Mouse (Mus musculus) lung, embryonic 14.5 days (tissue): Measurements from ENCODE around the gene Sidt2. TPM values are rescaled to one million over a fixed set of nuclear protein-coding genes. Genes with fewer than 3 reads are reported as not detected.
A peak's percentile ranks its signal among the peaks of the same experiment; 100 is the strongest.

ENCODE experiments used
- ATAC-seq: fragments of 200-750 bp; cut with Nextera tagmentation; 2 replicates; pipeline ENCODE4 v1.8.0; 2017; ENCODE audit warnings: mild to moderate bottlenecking, moderate TSS enrichment, moderate library complexity; ENCODE audit not compliant: insufficient read depth
- DNase-seq: peaks from one replicate; pipeline ENCODE4 v3.0.0-alpha.2; 2015
- H3K27ac ChIP-seq: fragments of 300-500 bp; sonication (generic); 2 replicates; pipeline ENCODE4 v1.5.1; 2014; ENCODE audit warnings: low read depth, mild to moderate bottlenecking, moderate library complexity
- H3K27me3 ChIP-seq: fragments of 300-500 bp; sonication (generic); 2 replicates; pipeline ENCODE4 v1.6.1; 2014; ENCODE audit warnings: low read length, control low read depth; ENCODE audit not compliant: insufficient read depth
- H3K36me3 ChIP-seq: fragments of 300-500 bp; sonication (generic); 2 replicates; pipeline ENCODE4 v1.6.1; 2014; ENCODE audit warnings: control low read depth; ENCODE audit not compliant: insufficient read depth
- H3K4me1 ChIP-seq: fragments of 300-500 bp; sonication (generic); 2 replicates; pipeline ENCODE4 v1.6.1; 2014; ENCODE audit warnings: antibody characterized with exemption, control low read depth; ENCODE audit not compliant: insufficient read depth
- H3K4me2 ChIP-seq: fragments of 300-500 bp; sonication (generic); 2 replicates; pipeline ENCODE4 v1.6.1; 2014; ENCODE audit warnings: mild to moderate bottlenecking
- H3K4me3 ChIP-seq: fragments of 300-500 bp; sonication (generic); 2 replicates; pipeline ENCODE4 v1.5.1; 2014; ENCODE audit warnings: low read depth, low read length
- H3K9ac ChIP-seq: fragments of 300-500 bp; sonication (generic); 2 replicates; pipeline ENCODE4 v1.6.1; 2014
- H3K9me3 ChIP-seq: fragments of 300-500 bp; sonication (generic); 2 replicates; pipeline ENCODE4 v1.6.1; 2016; ENCODE audit warnings: low read depth, low read length, control low read depth
- CTCF ChIP-seq: IDR thresholded peaks from 2 replicates; pipeline ENCODE4 v1.5.1; 2016; ENCODE audit warnings: antibody characterized with exemption, low read depth
- WGBS: fragments of 180-500 bp; shearing (Covaris S2); extraction: QIAGEN DNeasy Blood & Tissue Kit; methylation state at CpG from one replicate; pipeline ENCODE4 v1.1.7; 2014; 5-methylcytosine and 5-hydroxymethylcytosine counted together
- polyA plus RNA-seq: library from polyadenylated mRNA; unstranded; fragments of >200 nt; fragmentation: Nextera tagmentation; extraction: Ambion mirVana; gene quantifications from 2 replicates; pipeline ENCODE4 v1.2.1, GENCODE M21; 2014

The Sidt2 gene
- polyA plus RNA-seq, 1 experiment from 2014 or later = 34.3 TPM

DNA sequence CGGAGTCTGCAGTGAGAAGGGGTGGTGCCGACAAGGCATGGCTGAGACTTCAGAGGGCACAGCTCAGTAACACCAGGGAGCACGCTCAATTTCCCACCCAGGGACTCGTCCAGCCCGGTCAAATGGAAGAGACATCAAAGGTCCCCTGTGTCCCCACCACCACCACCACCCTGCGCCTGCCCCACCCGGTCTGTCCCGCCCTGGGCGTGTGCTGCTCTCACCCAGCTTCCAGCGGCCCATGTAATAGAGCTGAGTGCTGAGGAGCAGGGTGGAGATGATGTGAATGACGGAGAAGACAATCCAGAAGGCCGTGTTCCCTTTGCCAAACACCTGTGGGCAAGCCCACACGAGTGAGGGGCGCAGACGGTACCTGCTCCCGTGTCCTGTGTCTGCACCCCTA lies 12.6 kb downstream of the Sidt2 start:
- H3K36me3 ChIP-seq = peaks cover 80% of the 10 kb centered on the region
- H3K4me1 ChIP-seq = no peaks in the 10 kb centered on the region
- H3K9me3 ChIP-seq = no peaks in the 10 kb centered on the region
- no peak for ATAC-seq
- H3K9ac ChIP-seq = no peak overlapping the region
- DNase-seq = no peak
- 89% methylated on average over 16 of the region's 16 CpGs for WGBS
- no peak overlapping the region for H3K4me3 ChIP-seq
- no peak overlapping the region for H3K4me2 ChIP-seq
- H3K27ac ChIP-seq = no peak overlapping the region
- TF ChIP-seq CTCF = no peak
- no peaks in the 10 kb centered on the region for H3K27me3 ChIP-seq

DNA sequence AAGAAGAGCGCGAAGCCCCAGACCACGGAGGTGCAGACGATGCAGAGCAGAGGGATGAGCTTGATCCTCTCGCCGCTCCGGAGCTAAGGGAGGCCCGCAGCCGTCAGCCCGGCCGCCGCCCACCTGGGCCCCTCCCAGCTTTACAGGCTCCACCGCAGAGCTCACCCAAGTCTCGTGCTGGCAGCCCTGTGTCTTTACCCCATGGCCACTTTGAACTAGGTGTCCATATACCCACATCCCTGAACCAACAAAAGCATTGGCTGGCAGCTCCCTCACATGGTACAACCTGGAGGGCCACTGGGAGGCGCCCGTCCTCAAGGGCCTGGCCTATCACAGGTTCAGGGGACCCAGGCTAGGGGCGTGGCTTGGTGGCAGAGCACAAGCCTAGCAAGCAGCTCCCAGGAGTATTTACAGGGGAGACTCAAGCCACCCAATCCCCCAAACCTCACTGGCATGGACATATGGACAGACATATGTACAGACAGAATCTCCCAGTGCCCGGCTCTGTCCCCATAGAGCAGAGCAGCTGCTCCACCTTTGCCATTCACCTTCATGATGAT lies 13.6 kb downstream of the Sidt2 start:
- no peak for ATAC-seq
- Histone ChIP-seq H3K36me3 (peaks cover 73% of the 10 kb centered on the region), H3K9ac (no peak overlapping the region), H3K27ac (no peak overlapping the region), H3K9me3 (no peaks in the 10 kb centered on the region), H3K4me1 (0 out of 2 replicates have a peak, but pooled peaks cover under 1% of the 10 kb centered on the region), H3K27me3 (no peaks in the 10 kb centered on the region), H3K4me3 (no peak overlapping the region), H3K4me2 (no peak overlapping the region)
- peak; percentile 38 for TF ChIP-seq CTCF
- 64% methylated on average over 18 of the region's 18 CpGs for WGBS
- no peak for DNase-seq

DNA sequence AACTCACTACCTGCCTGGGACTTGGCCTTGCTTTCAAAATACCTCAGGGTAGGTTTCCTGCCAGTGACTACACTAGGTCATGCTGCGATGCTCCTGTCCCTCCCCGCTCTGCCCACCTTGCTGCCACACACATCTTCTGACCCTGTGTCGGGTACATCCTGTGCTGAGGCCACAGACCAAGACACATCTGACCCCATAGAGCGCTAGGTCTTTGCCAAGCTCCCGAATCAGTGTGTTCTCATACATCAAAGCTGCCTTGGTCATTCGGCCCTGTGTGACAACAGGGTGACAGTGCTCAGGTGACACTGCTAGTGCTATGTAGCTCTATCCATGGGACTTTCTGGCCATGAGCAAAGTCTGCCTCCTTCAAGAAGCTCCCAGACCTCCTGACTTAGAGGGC lies 15.3 kb downstream of the Sidt2 start:
- TF ChIP-seq CTCF = no peak

DNA sequence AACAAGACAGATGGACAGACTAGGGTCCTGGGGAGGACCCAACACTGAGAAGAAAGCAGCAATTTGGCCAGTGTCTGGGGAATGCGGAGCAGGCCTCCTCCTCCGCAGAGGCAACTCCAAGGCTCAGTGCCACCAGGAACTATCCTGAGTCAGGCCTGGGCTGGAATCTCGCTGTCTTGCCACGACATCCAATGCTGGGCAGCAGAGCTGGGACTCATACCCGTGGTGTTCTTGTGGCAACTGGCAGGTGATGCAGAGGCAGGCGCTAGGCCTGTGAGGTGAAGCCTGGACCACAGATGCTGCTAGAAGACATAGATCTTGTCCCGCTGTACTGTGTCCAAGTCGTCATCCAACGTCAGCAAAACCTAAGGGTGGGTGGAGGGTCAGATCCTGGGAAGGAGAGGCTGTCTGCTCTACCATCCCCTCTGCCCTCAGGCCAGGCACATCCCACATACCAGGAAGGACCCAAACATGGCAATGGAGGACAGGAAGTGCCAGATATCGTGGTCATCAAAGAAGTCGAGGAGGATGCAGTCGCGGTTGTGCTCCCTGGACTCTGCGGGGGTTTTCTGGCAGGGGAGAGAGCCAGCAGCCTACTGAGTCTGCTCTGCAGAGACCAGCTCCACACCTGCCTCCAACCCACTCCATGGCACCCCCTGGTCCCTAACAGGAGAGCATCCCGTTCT lies 16.0 kb downstream of the Sidt2 start:
- TF ChIP-seq CTCF = no peak
- H3K36me3 ChIP-seq = peaks cover 51% of the 10 kb centered on the region
- H3K4me1 ChIP-seq = 0 out of 2 replicates have a peak, but pooled peaks cover 3% of the 10 kb centered on the region
- WGBS = 85% methylated on average over 15 of the region's 15 CpGs
- H3K27me3 ChIP-seq = no peaks in the 10 kb centered on the region
- H3K4me2 ChIP-seq = no peak overlapping the region
- no peak overlapping the region for H3K4me3 ChIP-seq
- H3K27ac ChIP-seq = no peak overlapping the region
- ATAC-seq = no peak
- no peak overlapping the region for H3K9ac ChIP-seq
- H3K9me3 ChIP-seq = no peaks in the 10 kb centered on the region
- DNase-seq = no peak

More for the DNA sequence above, 15.3 kb downstream of the Sidt2 start:
- H3K27me3 ChIP-seq = no peaks in the 10 kb centered on the region
- no peak overlapping the region for H3K27ac ChIP-seq
- no peak overlapping the region for H3K4me3 ChIP-seq
- WGBS = 88% methylated on average over 6 of the region's 6 CpGs
- ATAC-seq (no peak), DNase-seq (no peak)
- no peak overlapping the region for H3K4me2 ChIP-seq
- no peaks in the 10 kb centered on the region for H3K9me3 ChIP-seq
- H3K4me1 ChIP-seq = 0 out of 2 replicates have a peak, but pooled peaks cover 3% of the 10 kb centered on the region
- no peak overlapping the region for H3K9ac ChIP-seq
- peaks cover 57% of the 10 kb centered on the region for H3K36me3 ChIP-seq

DNA sequence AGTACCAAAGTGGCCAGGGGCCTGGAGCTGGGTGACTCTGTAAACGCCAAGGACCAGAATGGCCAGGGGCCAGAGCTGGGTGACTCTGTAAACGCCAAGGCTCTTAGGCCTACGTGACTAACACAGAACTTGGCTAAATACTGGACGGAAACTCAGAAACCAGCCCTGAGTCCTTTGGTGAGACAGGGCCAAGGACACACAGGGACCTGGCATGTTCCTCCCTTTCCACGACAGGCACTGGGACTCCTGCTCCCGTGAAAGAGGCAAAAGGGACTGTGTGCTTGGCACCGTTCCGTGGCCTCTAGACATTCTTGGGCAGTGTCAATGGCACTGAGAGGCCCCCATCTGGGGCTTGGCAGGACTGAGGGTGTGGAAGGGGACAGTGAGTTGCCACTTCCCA lies 17.0 kb downstream of the Sidt2 start:
- no peak for TF ChIP-seq CTCF
- no peak overlapping the region for H3K9ac ChIP-seq
- 0 out of 2 replicates have a peak, but pooled peaks cover 3% of the 10 kb centered on the region for H3K4me1 ChIP-seq
- H3K9me3 ChIP-seq = no peaks in the 10 kb centered on the region
- no peak overlapping the region for H3K4me3 ChIP-seq
- H3K27ac ChIP-seq = no peak overlapping the region
- 86% methylated on average over 8 of the region's 8 CpGs for WGBS
- no peak for ATAC-seq
- peaks cover 42% of the 10 kb centered on the region for H3K36me3 ChIP-seq
- no peak overlapping the region for H3K4me2 ChIP-seq
- no peaks in the 10 kb centered on the region for H3K27me3 ChIP-seq
- DNase-seq = no peak

DNA sequence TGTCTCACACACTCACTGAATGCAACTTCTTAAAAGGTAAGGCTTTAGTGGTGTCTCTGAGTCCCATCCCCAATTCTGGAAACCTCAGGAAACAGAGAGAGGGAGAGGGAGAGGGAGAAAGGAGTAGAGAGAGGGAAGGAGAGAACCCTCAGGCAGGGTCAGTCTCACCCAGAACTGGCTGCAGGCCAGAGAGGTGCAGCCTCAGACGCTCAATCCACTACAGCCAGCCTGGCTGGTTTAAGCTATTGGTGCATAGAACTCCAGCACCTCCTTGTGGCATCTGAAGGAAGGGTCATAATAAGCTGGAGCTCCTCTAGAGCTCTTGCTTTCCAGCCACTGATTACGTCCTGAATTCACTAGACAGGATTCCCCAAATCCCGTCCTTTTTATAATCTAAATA lies 18.2 kb downstream of the Sidt2 start:
- Histone ChIP-seq H3K4me3 (no peak overlapping the region), H3K4me1 (peaks cover 3% of the 10 kb centered on the region; the same call in 1 of the 2 replicates), H3K36me3 (peaks cover 30% of the 10 kb centered on the region), H3K27ac (peak overlapping the region; percentile 44; the same call in 1 of the 2 replicates), H3K9me3 (no peaks in the 10 kb centered on the region), H3K9ac (no peak overlapping the region), H3K4me2 (no peak overlapping the region), H3K27me3 (no peaks in the 10 kb centered on the region)
- peak; percentile 88 for TF ChIP-seq CTCF
- peak; percentile 90 for DNase-seq
- ATAC-seq = peak; percentile 67
- WGBS = 14% methylated on average over 3 of the region's 3 CpGs

DNA sequence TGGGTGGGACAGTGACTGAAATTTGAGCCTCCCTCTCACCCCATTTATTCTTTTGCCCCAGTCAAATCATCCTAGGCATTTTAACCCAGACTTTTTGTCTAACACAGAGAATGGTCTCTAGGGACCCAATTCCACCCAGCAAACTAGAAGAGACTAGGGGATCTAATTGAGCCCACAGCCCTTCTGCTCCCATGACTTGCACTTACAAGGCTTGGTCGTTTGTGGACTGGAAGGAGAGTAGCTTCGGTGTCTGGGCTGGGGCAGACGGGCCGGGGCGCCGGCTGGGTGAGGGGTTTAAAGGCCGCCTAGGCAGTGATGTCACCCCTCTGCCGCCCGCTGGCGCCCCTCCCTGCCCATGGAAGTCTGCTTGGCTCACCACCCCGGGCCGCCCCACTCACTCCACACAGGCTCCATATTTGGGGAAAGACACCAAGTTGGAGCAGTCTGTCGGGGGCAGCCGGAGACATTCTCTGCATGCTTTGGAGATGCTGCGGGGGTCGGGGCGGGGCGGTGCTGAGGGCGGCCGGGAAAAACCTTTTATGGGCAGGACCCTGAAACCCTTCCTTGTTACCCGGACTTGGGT lies 19.3 kb downstream of the Sidt2 start, which contains the start of gene Tagln:
TSS of gene Tagln (minus strand) at position 431 of the 583 bp plus-strand sequence.
- Histone ChIP-seq H3K4me1 (peaks cover 7% of the 10 kb centered on the region; the same call in 1 of the 2 replicates), H3K4me3 (peak within 1 kb of the TSS; percentile 28), H3K4me2 (peak within 1 kb of the TSS; percentile 61), H3K27me3 (no peaks in the 10 kb centered on the region), H3K27ac (peak within 1 kb of the TSS; percentile 77), H3K36me3 (peaks cover 28% of the 10 kb centered on the region), H3K9ac (peak within 1 kb of the TSS; percentile 46), H3K9me3 (no peaks in the 10 kb centered on the region)
- ATAC-seq = peak; percentile 81
- DNase-seq = peak; percentile 79
- 2% methylated on average over 21 of the region's 21 CpGs for WGBS
- TF ChIP-seq CTCF = no peak
